Mouse (Mus musculus): ENCODE results near the gene Oas1f.
"Not testable (repeated sequence)": the region's sequence is repeated elsewhere in the genome, so short reads cannot be mapped to it uniquely, and the experiment has no call there.

DNA sequence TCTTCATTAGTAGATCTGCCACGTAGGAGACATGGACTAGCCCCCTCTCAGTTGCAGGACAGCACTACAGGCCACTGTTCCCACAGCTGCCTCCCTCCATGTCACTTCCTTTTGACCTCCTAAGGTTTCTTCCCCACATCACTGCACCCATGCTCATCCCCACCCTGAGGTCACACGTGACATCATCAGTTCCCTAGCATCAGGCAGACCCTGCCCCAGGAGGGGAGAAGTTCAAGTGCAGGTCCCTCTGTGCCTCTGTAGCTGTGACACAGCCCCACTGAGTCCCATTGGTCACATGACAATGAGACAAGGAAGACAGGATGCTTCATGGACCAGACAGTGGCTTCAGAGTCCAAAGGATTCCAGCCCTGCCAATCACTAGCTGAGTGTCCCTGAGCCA lies 30.2 kb downstream of the Oas1f start:
- not testable (repeated sequence) for TF ChIP-seq CTCF, EP300 (IDR thresholded peaks at IDR 0.05; ENCODE audit: low read depth)
